13 mouse cellular contexts compared by ENCODE assay signal in the genomic region with DNA sequence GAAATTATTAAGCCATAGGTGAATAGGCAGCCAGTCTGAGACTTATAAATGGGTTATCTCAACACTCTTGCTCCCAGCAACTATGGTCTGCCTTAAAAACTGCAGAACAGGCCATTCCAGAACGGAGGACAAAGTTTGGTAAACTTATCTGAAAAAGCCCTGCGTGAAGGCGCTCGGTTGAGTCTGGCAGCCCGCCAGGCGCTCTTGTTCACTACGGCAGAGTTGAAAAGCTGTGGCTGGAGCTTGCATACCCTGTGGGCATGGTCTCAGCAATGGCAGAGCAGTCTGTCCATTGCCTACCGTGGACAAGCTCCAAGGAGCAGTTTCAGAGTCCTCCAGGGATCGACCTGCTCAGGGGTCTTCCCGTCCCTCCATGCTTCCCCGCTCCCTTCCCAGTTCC. TPM values are rescaled to one million over a fixed set of nuclear protein-coding genes. Genes with fewer than 3 reads are reported as not detected.
DNase-seq lines count a peak whose midpoint lies in the region; ATAC-seq lines count a peak whose summit lies in the region.
"Had no signal": no experiment of that assay in that cellular context is flagged by ENCODE, and none has a peak within 500 bp of the region (broad histone marks: within the 10 kb centered on the region; RNA-seq: fewer than 3 reads in every experiment).

No protein-coding gene starts in this region.

- no peak overlapping the region for H3K27ac ChIP-seq in heart, embryonic 12.5 days (ENCODE audit: poor library complexity, severe bottlenecking)
- no peak overlapping the region for H3K27ac ChIP-seq in midbrain, embryonic 11.5 days (ENCODE audit: low read depth, low read length)
- H3K27ac ChIP-seq in midbrain, embryonic 13.5 days = no peak overlapping the region
- H3K27ac ChIP-seq: embryonic facial prominence, embryonic 13.5 days; heart, adult 2 months; liver, embryonic 12.5 days had no signal

- no peaks in the 10 kb centered on the region for H3K27me3 ChIP-seq in heart, embryonic 12.5 days (replicated peaks)
- no peaks in the 10 kb centered on the region for H3K27me3 ChIP-seq in midbrain, embryonic 11.5 days (ENCODE audit: control insufficient read depth, insufficient read depth, low read length)
- H3K27me3 ChIP-seq in midbrain, embryonic 13.5 days = no peaks in the 10 kb centered on the region
- H3K27me3 ChIP-seq: embryonic facial prominence, embryonic 13.5 days; liver, embryonic 12.5 days had no signal

- peaks cover 24% of the 10 kb centered on the region for H3K36me3 ChIP-seq in heart, embryonic 12.5 days
- H3K36me3 ChIP-seq in midbrain, embryonic 11.5 days (ENCODE audit: control insufficient read depth, insufficient read depth, low read length) = no peaks in the 10 kb centered on the region
- H3K36me3 ChIP-seq in midbrain, embryonic 13.5 days = peaks cover 8% of the 10 kb centered on the region

- no peak overlapping the region for H3K4me2 ChIP-seq in heart, embryonic 12.5 days
- H3K4me2 ChIP-seq in midbrain, embryonic 11.5 days = no peak overlapping the region
- H3K4me2 ChIP-seq in midbrain, embryonic 13.5 days (replicated peaks) = no peak overlapping the region
- H3K4me2 ChIP-seq: embryonic facial prominence, embryonic 13.5 days; liver, embryonic 12.5 days had no signal

- no peak for ATAC-seq in heart, embryonic 12.5 days (ENCODE audit: insufficient number of reproducible peaks, low FRiP score)
- ATAC-seq in midbrain, embryonic 11.5 days (ENCODE audit: low FRiP score) = no peak
- ATAC-seq in midbrain, embryonic 13.5 days = no peak
- no peak for ATAC-seq in activated CD4-positive, CD25-positive, alpha-beta regulatory T cell, adult 4 months
- ATAC-seq: forebrain, postnatal 0 days; liver, embryonic 12.5 days had no signal

- no peak overlapping the region for H3K9ac ChIP-seq in heart, embryonic 12.5 days
- no peak overlapping the region for H3K9ac ChIP-seq in midbrain, embryonic 11.5 days (ENCODE audit: low read length)
- no peak overlapping the region for H3K9ac ChIP-seq in midbrain, embryonic 13.5 days (replicated peaks)
- H3K9ac ChIP-seq: embryonic facial prominence, embryonic 13.5 days; forebrain, postnatal 0 days; liver, embryonic 12.5 days had no signal

- WGBS in heart, embryonic 12.5 days = 57% methylated on average over 11 of the region's 11 CpGs
- WGBS in midbrain, embryonic 11.5 days = 94% methylated on average over 11 of the region's 11 CpGs
- WGBS in midbrain, embryonic 13.5 days = 84% methylated on average over 11 of the region's 11 CpGs

- DNase-seq in heart, postnatal 36 days = peak; percentile 15 to 28
- DNase-seq in midbrain, embryonic 11.5 days (ENCODE audit: low spot score, missing footprints) = peak; percentile 44
- peak; percentile 72 for DNase-seq in adrenal gland, postnatal 10 days
- DNase-seq in kidney, postnatal 36 days = peak; percentile 16 to 61
- DNase-seq in thymus, postnatal 10 days (ENCODE audit: low spot score in 2 of 2) = no peak
- DNase-seq: cerebellum, adult 8-10 months; forebrain, postnatal 0 days; heart, adult 2 months had no signal

- intact Hi-C loops in heart, postnatal 36 days (cut with DNase I) = no loop called here

- H3K9me3 ChIP-seq in heart, embryonic 12.5 days (replicated peaks) = no peaks in the 10 kb centered on the region
- H3K9me3 ChIP-seq in midbrain, embryonic 11.5 days (ENCODE audit: control insufficient read depth, low read length) = no peaks in the 10 kb centered on the region
- H3K9me3 ChIP-seq in midbrain, embryonic 13.5 days = no peaks in the 10 kb centered on the region
- H3K9me3 ChIP-seq: embryonic facial prominence, embryonic 13.5 days; liver, embryonic 12.5 days had no signal

- H3K4me1 ChIP-seq in heart, embryonic 12.5 days (replicated peaks) = peaks cover 11% of the 10 kb centered on the region; the same call in 1 of the 2 replicates
- no peaks in the 10 kb centered on the region for H3K4me1 ChIP-seq in midbrain, embryonic 11.5 days (ENCODE audit: control insufficient read depth, insufficient read depth, low read length)
- H3K4me1 ChIP-seq in midbrain, embryonic 13.5 days (replicated peaks) = no peaks in the 10 kb centered on the region
- H3K4me1 ChIP-seq: embryonic facial prominence, embryonic 13.5 days; liver, embryonic 12.5 days had no signal

- no peak overlapping the region for H3K4me3 ChIP-seq in heart, embryonic 12.5 days
- H3K4me3 ChIP-seq in midbrain, embryonic 11.5 days (ENCODE audit: low read depth, low read length) = no peak overlapping the region
- no peak overlapping the region for H3K4me3 ChIP-seq in midbrain, embryonic 13.5 days (replicated peaks)
- H3K4me3 ChIP-seq: embryonic facial prominence, embryonic 13.5 days; heart, adult 2 months; liver, embryonic 12.5 days had no signal

RNA-seq across cellular contexts. Expression of a gene that starts 47.4 kb away (rescaled TPM):
- 100 to 1,000 TPM; 203 to 252 TPM for total RNA-seq in heart, postnatal 36 days (2021)
- polyA plus RNA-seq in heart, embryonic 12.5 days (2016; fragmentation: Nextera tagmentation; extraction: Ambion mirVana) = 79.3 and 84.2 TPM in 2 replicates
- 28.4 and 32.3 TPM in 2 replicates for polyA plus RNA-seq in midbrain, embryonic 11.5 days (2014; fragmentation: Nextera tagmentation; extraction: Ambion mirVana)
- polyA plus RNA-seq in midbrain, embryonic 13.5 days (2015; fragmentation: Nextera tagmentation; extraction: Ambion mirVana) = 19.4 and 20.8 TPM in 2 replicates
- total RNA-seq in adrenal gland, postnatal 10 days (2021) = 100 to 1,000 TPM; 261 TPM
- polyA plus RNA-seq in activated CD4-positive, CD25-positive, alpha-beta regulatory T cell, adult 4 months (2017; shearing (Covaris generic)) = 10 to 100 TPM; 29.5 to 37.5 TPM

Comparison
In these comparisons a context has a peak if more than half of its experiments do, and no peak if none do; other contexts are left out.
1. DNase-seq: peak in heart, postnatal 36 days (2 of 2), midbrain, embryonic 11.5 days (single experiment), adrenal gland, postnatal 10 days (single experiment) and kidney, postnatal 36 days (2 of 2); none in thymus, postnatal 10 days (0 of 2).